Mouse (Mus musculus) intestine, postnatal 0 days (tissue): ENCODE measurements at regions not wholly inside any gene's neighbourhood (a gene's known extent, or its start where the extent isn't known, plus 50 kb on each side); places are given as distances from the start of the nearest gene placed in this dataset.

Experiments
- ATAC-seq: fragments of 200-750 bp; cut with Nextera tagmentation; 2 replicates; pipeline ENCODE4 v1.8.0; 2017; ENCODE audit warnings: mild to moderate bottlenecking, moderate TSS enrichment, moderate library complexity
- H3K27ac ChIP-seq: fragments of 300-500 bp; sonication (generic); 2 replicates; pipeline ENCODE4 v1.5.1; 2014; ENCODE audit warnings: mild to moderate bottlenecking, low read depth, low read length, moderate library complexity
- H3K27me3 ChIP-seq: fragments of 300-500 bp; sonication (generic); replicated peaks from 2 replicates; pipeline ENCODE4 v1.6.1; 2014; ENCODE audit warnings: low read length, mixed read lengths; ENCODE audit not compliant: control insufficient read depth, insufficient read depth
- H3K36me3 ChIP-seq: fragments of 300-500 bp; sonication (generic); 2 replicates; pipeline ENCODE4 v1.6.1; 2014; ENCODE audit warnings: mild to moderate bottlenecking, moderate library complexity; ENCODE audit not compliant: control insufficient read depth, insufficient read depth
- H3K4me1 ChIP-seq: fragments of 300-500 bp; sonication (generic); replicated peaks from 2 replicates; pipeline ENCODE4 v1.6.1; 2014; ENCODE audit warnings: antibody characterized with exemption, low read length, mixed read lengths; ENCODE audit not compliant: control insufficient read depth, insufficient read depth
- H3K4me2 ChIP-seq: fragments of 300-500 bp; sonication (generic); replicated peaks from 2 replicates; pipeline ENCODE4 v1.6.1; 2014; ENCODE audit warnings: low read depth, mild to moderate bottlenecking, moderate library complexity
- H3K4me3 ChIP-seq: fragments of 300-500 bp; sonication (generic); 2 replicates; pipeline ENCODE4 v1.5.1; 2014; ENCODE audit warnings: low read depth, low read length
- H3K9ac ChIP-seq: fragments of 300-500 bp; sonication (generic); 2 replicates; pipeline ENCODE4 v1.6.1; 2014; ENCODE audit warnings: mild to moderate bottlenecking, low read depth, low read length
- H3K9me3 ChIP-seq: fragments of 300-500 bp; sonication (generic); 2 replicates; pipeline ENCODE4 v1.6.1; 2016; ENCODE audit warnings: mixed run types; ENCODE audit not compliant: control insufficient read depth
- CTCF ChIP-seq: sonication (generic); IDR thresholded peaks from 2 replicates; pipeline ENCODE4 v1.5.1; 2016; ENCODE audit warnings: low read depth, mild to moderate bottlenecking, control low read depth, antibody characterized with exemption, moderate library complexity
- WGBS: fragments of 180-500 bp; shearing (Covaris S2); extraction: QIAGEN DNeasy Blood & Tissue Kit; methylation state at CpG from one replicate; pipeline ENCODE4 v1.1.7; 2014; 5-methylcytosine and 5-hydroxymethylcytosine counted together

DNA sequence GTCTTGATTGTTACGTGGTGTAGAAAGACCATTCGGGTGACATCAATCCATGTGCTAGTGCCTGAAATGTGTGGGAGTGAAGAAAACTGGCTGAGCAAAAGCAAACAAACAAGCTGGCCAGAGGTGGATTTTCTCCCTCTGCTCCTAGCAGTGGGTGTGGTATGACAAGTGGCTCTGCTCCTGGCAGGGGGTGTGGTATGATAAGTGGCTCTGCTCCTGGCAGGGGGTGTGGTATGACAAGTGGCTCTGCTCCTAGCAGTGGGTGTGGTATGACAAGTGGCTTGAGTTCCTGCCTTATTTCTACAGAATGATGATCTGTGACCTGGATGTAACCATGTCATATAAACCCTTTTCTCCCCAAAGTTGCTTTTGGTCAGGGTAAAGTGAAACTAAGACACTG lies 108.8 kb upstream of the Ldah start:
- Histone ChIP-seq H3K36me3 (no peaks in the 10 kb centered on the region), H3K4me2 (no peak overlapping the region), H3K9ac (no peak overlapping the region), H3K27me3 (no peaks in the 10 kb centered on the region), H3K4me3 (no peak overlapping the region), H3K4me1 (no peaks in the 10 kb centered on the region), H3K27ac (no peak overlapping the region), H3K9me3 (no peaks in the 10 kb centered on the region)
- TF ChIP-seq CTCF = no peak
- no peak for ATAC-seq
- WGBS = 78% methylated on average over 2 of the region's 2 CpGs

DNA sequence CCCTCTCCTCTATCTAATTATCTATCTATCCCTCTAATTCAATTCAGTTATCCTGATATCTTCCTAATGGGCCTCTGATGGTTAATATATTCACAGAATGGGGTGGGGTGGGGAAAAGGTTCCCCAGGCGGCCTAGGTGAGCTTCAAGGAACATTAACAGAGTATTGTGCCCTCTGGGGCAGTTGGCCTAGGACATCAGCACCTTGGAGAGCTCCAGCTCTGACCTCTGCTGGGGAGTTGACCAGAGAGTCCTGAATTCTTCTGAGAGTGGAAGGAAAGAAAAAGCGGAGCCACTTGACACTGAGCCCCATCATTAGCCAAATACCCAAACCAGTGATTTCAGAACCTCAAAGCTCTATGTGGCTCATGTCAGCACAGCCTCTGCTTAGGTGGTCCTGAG lies 108.1 kb upstream of the Ldah start:
- no peak overlapping the region for H3K4me2 ChIP-seq
- 23% methylated on average over 2 of the region's 2 CpGs for WGBS
- no peak overlapping the region for H3K4me3 ChIP-seq
- ATAC-seq = no peak
- H3K27me3 ChIP-seq = no peaks in the 10 kb centered on the region
- H3K36me3 ChIP-seq = no peaks in the 10 kb centered on the region
- no peaks in the 10 kb centered on the region for H3K4me1 ChIP-seq
- H3K9me3 ChIP-seq = no peaks in the 10 kb centered on the region
- H3K27ac ChIP-seq = no peak overlapping the region
- no peak for TF ChIP-seq CTCF
- no peak overlapping the region for H3K9ac ChIP-seq

DNA sequence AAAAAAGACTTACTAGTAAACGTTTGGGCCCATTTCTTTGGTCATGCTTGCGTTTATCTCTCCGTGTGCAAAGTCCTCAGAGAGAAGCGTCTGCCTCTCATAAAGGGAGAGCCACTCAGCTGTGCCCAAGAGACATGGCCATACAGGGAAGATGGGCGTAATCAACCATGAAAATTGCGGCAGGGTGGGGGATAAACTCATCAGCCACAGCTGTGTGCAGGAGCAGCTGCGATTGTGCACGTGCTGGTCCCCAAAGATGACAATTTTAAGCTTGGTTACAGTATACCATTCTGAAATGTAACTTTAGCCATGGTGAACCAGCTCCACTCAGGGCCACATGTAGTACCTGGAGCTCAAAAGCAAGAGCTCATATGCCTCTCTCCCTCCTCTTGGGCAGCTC lies 106.1 kb upstream of the Ldah start:
- Histone ChIP-seq H3K4me1 (no peaks in the 10 kb centered on the region), H3K4me2 (no peak overlapping the region), H3K27me3 (no peaks in the 10 kb centered on the region), H3K27ac (no peak overlapping the region), H3K36me3 (no peaks in the 10 kb centered on the region), H3K4me3 (no peak overlapping the region), H3K9ac (no peak overlapping the region), H3K9me3 (no peaks in the 10 kb centered on the region)
- 76% methylated on average over 8 of the region's 8 CpGs for WGBS
- no peak for ATAC-seq
- TF ChIP-seq CTCF = no peak

DNA sequence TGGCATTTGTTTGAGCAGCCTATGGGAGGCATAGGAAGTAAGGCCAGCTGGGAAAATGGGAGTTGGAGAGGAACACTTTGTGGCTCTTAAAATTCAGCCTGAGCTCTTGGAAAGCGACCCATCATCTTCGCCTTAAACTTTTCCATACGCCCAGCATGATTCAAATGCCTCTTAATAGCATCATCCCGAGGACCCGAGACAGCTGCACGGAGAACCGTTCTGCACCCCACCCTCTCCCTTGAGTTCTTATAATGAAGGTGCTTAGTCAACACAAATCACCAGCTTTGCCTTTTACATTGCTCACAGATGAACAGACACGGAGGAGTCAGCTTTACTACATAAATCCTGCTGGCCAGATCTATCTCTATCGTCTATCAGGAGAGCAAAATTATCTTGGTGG lies 104.6 kb upstream of the Ldah start:
- Histone ChIP-seq H3K27ac (no peak overlapping the region), H3K4me3 (no peak overlapping the region), H3K4me1 (no peaks in the 10 kb centered on the region), H3K4me2 (no peak overlapping the region), H3K36me3 (no peaks in the 10 kb centered on the region), H3K9me3 (no peaks in the 10 kb centered on the region), H3K27me3 (no peaks in the 10 kb centered on the region), H3K9ac (no peak overlapping the region)
- 81% methylated on average over 9 of the region's 9 CpGs for WGBS
- no peak for ATAC-seq
- TF ChIP-seq CTCF = no peak

DNA sequence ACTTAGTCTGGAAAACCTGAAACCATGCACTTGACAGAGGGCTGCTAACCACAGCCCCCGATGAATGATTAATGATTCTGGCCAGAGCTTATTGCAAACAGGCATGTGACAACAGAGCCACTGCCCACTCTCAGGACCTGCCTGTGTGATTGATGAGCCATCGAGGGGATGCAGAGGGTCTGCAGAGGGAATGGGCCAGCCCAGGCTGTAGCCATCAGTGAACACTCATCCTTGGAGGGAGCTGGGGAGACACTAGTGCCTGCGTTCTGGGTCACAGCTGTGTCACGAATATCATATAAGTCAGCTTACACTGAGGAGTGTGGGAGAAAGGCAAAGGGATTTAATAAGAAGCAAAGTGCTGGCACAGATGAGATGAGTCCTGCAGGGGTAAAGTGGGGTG lies 100.8 kb upstream of the Ldah start:
- 41% methylated on average over 4 of the region's 4 CpGs for WGBS
- TF ChIP-seq CTCF = no peak
- no peak for ATAC-seq

DNA sequence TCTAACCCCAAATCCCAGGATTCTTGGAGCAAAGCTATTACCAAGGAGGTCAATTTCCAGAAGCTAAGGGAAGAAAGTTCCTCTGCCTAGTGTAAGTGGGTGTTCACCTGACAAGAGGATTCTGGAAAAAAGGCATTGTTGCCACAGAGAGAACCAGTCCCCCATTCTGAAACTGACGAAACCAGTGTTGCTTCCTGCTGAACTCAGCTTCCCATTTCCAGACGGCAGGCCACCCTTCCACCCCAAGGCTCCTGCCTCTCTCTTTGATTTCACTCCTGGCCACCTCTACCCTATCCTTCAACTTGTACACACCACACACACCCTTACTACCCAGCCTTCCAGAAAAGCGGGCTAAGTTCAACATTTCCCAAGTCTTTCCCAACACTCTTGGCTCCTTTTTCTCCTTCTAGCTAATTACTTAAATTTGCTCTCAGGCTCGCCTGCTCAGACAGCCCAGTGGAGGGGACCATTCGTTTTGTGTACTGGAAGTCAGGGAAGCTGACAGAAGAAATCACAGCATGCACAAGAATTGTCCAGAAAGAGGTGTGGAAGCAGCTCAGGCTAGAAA lies 98.6 kb upstream of the Ldah start:
- Histone ChIP-seq H3K36me3 (no peaks in the 10 kb centered on the region), H3K4me1 (no peaks in the 10 kb centered on the region), H3K27ac (no peak overlapping the region), H3K9me3 (no peaks in the 10 kb centered on the region), H3K27me3 (no peaks in the 10 kb centered on the region), H3K4me2 (no peak overlapping the region), H3K9ac (no peak overlapping the region), H3K4me3 (no peak overlapping the region)
- TF ChIP-seq CTCF = no peak
- WGBS = 67% methylated on average over 5 of the region's 5 CpGs
- ATAC-seq = no peak

More for the DNA sequence above, 100.8 kb upstream of the Ldah start:
- Histone ChIP-seq H3K9me3 (no peaks in the 10 kb centered on the region), H3K27me3 (no peaks in the 10 kb centered on the region), H3K27ac (no peak overlapping the region), H3K4me3 (no peak overlapping the region), H3K36me3 (no peaks in the 10 kb centered on the region), H3K4me2 (no peak overlapping the region), H3K4me1 (no peaks in the 10 kb centered on the region), H3K9ac (no peak overlapping the region)

DNA sequence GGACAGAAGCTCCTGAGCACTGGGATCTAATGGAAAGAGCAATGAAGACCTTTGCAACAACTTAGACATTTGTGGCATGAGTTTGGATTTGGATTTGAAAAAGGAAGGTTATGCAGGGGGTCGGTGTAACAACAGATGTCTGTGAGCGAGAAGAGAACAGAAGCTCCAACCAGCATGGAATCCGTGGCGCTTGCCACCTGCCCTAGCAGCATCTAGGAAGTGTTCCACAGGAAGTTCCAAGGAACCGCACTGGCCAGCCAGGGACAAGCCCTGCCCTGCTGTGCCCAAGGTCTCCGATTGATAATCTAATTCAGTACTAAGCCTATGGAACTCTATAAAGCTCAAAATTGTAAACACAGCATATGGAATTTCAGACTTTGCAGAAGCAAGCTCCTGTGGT lies 98.0 kb upstream of the Ldah start:
- Histone ChIP-seq H3K27ac (no peak overlapping the region), H3K9me3 (no peaks in the 10 kb centered on the region), H3K36me3 (no peaks in the 10 kb centered on the region), H3K4me1 (no peaks in the 10 kb centered on the region), H3K4me2 (no peak overlapping the region), H3K4me3 (no peak overlapping the region), H3K27me3 (no peaks in the 10 kb centered on the region), H3K9ac (no peak overlapping the region)
- TF ChIP-seq CTCF = no peak
- 81% methylated on average over 6 of the region's 6 CpGs for WGBS
- ATAC-seq = no peak
